Mouse (Mus musculus) lung, adult 18-20 months (tissue): Measurements from ENCODE around the gene Spdye4b.
"Not testable (repeated sequence)": the region's sequence is repeated elsewhere in the genome, so short reads cannot be mapped to it uniquely, and the experiment has no call there.

Experiments used
- DNase-seq, 2 experiments: peaks; one replicate each; pipeline ENCODE4 v3.0.0; 2022; ENCODE audit warnings: mixed read lengths in 2 of 2

Spdye4b gene

GRCm38 (mm10) chr5:143180255-143181076, at the start of gene Spdye4b, which contains the start of gene Rbak:
Gene Spdye4b (plus strand): TSS chr5:143181017.
Gene Rbak (minus strand): TSS chr5:143180775.
- DNase-seq = peak; percentile 94 to 96

DNA sequence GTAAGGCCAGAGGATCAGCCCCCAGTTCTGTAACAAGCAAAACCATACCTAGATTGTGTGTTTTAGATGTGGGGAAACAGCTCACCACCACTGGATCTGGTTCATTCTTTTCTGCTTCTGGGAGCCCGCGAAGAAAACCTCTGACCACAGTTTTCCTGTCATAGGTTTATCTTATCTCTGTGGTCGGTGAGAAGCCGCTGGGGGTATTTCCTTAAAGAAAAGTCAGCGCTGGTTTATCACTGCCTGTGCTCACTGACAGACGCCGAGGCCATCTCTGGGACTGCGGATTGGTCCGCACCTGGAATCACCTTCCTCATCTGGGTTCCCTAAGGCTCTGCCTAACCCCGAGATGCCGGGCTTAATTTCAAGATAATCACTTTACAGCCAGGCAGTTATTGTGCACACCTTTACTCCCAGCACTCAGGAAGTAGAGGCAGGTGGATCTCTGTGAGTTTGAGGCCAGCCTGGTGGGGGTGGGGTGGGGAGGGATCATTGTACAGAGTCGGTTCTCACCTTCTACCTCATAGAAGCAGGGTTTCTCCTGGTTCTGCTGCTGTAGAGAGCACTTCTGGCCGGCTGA, 47.8 kb upstream of the Spdye4b start:
- no peak for DNase-seq

GRCm38 (mm10) chr5:143134216-143135010, 46.4 kb upstream of the Spdye4b start:
- not testable (repeated sequence) for DNase-seq

GRCm38 (mm10) chr5:143135042-143135441, 45.8 kb upstream of the Spdye4b start:
- DNase-seq = no peak

DNA sequence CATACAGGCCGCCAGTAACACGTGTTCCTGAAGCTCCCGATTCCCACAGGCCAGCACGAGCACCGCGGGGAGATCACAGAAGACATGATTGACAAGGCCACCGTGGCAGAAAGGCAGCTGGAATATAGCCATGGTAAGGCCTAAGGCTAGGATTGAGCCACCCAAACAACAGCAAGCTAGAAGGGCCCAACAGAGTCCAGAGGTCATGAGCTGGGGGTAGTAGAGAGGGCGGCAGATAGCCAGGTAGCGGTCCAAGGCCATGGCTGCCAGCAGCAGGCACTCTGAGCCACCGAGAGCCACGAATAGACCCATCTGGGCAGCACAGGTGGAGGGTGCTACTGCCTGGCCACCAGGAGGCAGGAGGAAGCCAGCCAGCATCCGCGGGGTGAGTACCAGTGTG, 43.2 kb upstream of the Spdye4b start:
- no peak for DNase-seq

- no peak for DNase-seq
Observed at GRCm38 (mm10) chr5:143147481-143147880, 33.3 kb upstream of the Spdye4b start, which contains the start of gene Olfr718-ps1. Gene Olfr718-ps1 (minus strand): TSS chr5:143147581.

DNA sequence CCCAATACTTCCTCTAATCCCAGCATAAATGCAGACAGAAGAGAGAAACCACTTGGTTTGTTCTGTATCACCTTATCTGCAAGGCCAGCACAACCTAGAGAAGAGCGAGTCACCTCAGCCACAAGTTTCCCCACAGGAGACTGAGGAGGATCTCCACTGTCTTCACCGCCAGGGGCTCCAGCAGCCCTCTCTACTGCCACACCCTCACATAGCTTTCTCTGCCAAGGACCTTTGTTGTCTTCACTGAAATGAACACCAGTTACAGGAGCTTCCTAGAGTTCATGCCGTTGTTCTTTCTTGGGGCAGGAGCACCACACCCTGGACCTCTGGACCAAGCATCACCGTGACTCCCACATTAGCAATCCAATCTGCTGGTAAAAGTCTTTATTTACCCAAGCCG, 32.2 kb upstream of the Spdye4b start:
- no peak for DNase-seq

GRCm38 (mm10) chr5:143149536-143149935, 31.3 kb upstream of the Spdye4b start:
- no peak for DNase-seq

DNA sequence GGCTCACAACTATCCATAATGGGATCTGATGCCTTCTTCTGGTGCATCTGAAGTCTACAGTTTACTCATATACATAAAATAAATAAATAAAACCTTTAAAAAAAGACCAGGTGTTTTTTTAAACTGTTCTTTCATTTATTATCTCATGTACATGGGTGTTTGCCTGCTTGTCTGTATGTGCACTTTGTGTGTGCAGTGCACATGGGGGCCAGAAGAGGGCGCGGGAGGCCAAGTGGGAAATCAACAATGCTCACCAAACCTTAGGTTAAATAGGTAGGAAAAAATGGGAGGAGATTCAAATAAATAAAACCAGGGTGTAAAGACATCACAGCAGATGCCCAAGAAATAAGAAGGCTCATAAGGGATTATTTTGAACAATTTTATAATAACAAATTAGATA, 30.8 kb upstream of the Spdye4b start:
- DNase-seq = no peak

- no peak for DNase-seq
Observed at GRCm38 (mm10) chr5:143153756-143154155, 27.1 kb upstream of the Spdye4b start.

- DNase-seq = no peak
Observed at GRCm38 (mm10) chr5:143155534-143155933, 25.3 kb upstream of the Spdye4b start.

DNA sequence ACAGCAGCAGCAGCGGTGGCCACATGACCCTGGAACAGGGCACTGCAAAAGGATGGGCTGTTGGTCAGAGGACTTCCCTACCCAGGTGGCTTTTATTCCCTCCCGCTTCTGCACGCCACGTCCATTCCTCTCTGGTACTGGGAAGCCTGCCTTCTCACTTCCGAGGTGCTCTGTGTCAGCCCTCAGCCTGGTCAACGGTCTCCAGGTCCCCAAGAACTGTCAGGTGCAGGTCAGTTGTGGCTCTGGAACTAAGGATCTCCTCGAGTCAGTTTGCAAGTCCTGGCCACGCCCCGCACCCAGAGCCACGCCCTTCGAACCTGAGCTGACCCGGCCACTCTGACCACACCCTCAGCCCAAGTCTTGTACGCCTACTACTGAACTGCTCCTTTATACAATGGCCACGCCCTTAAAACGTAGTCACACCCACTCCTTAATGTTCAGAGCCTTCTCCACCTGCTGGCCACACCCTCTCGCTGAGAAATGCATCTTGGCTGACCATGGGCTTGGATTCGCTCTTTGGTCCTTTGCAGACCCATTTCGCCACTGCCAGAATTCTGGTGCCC, 15.2 kb upstream of the Spdye4b start:
- peak; percentile 72 to 84 for DNase-seq

DNA sequence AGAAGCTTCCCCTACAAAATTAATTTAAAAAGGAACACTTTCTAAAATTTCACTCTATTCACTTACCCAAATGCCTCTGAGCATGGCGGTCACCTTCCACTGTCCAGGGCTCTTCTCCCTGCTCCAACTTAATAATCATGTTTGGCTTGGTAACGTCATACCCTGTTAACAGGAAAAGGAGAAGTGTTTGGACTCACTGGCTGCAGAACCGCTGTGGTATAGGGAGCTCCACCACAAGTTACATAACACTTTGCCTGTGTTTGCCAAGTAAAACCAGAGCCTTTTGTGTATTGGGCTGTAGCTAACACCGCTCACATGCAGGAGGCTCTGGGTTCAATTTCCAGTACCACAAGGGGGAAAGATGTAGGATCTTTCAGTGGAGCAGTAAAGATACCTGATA, 4.8 kb upstream of the Spdye4b start:
- DNase-seq = no peak

GRCm38 (mm10) chr5:143177541-143178200, 3.1 kb upstream of the Spdye4b start:
- DNase-seq = no peak

GRCm38 (mm10) chr5:143179179-143179578, 1.6 kb upstream of the Spdye4b start:
- no peak for DNase-seq

- DNase-seq = not testable (repeated sequence)
Observed at GRCm38 (mm10) chr5:143188014-143188413, 7.2 kb downstream of the Spdye4b start.

DNA sequence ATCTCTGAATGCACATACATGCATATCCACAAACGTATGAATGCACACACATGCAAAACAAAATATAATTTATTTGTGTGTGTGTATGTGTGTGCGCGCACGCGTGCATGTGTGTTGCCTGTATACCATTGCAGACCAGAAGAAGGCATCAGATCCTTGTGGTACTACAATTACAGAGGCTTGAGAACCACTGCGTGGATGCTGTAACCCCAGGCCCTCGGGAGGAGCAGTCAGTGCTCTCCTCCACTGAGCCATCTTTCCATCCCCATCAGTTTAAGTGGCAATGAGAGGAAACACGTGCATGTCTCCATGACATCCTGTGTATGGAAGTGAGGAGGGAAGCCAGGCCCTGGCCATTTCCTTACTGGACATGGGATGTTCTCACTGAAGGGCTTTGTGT, 12.0 kb downstream of the Spdye4b start:
- no peak for DNase-seq

GRCm38 (mm10) chr5:143194747-143195146, 13.9 kb downstream of the Spdye4b start:
- DNase-seq = not testable (repeated sequence)

GRCm38 (mm10) chr5:143195166-143195565, 14.3 kb downstream of the Spdye4b start:
- DNase-seq = no peak

GRCm38 (mm10) chr5:143196506-143196905, 15.7 kb downstream of the Spdye4b start:
- no peak for DNase-seq

DNA sequence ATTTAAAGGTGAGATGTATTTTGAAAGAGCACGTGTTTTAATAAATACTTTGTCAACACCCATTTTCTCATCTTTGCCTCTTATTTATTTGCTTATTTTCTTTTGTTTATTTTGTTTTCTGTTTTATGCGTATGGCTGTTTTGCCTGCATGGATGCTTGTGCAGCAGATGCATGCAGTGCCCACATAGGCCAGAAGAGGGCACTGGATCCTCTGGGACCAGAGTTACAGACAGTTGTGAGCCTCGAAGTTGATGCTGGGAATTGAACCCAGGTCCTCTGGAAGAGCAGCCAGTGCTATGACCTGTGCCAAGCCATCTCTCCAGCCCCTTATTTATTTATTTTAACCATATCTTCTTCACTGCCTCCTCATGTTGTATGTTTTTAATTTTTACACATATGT, 24.2 kb downstream of the Spdye4b start:
- no peak for DNase-seq

- no peak for DNase-seq
Observed at GRCm38 (mm10) chr5:143213832-143214231, 33.0 kb downstream of the Spdye4b start.
